Mouse (Mus musculus) heart, postnatal 14 days (tissue): ENCODE results near the gene Nucb2. TPM values are rescaled to one million over a fixed set of nuclear protein-coding genes. Genes with fewer than 3 reads are reported as not detected.

ENCODE experiments used
- DNase-seq, 2 experiments: peaks; one replicate each; pipeline ENCODE4 v3.0.0; 2021 to 2022
- intact Hi-C: fragments of 180-260 bp; cut with DNase I; formaldehyde crosslinking; loops from one replicate; pipeline ENCODE4 v1.15.1; 2025
- long read RNA-seq, 2 experiments: library from polyadenylated mRNA; stranded (forward); transcript quantifications; one replicate each; pipeline ENCODE4 v2.0.0; 2021
- total RNA-seq, 2 experiments: library from RNA; stranded (reverse); gene quantifications; 2 replicates each; pipeline ENCODE4 v1.2.3; 2021

The Nucb2 gene
- total RNA-seq = 10 to 100 TPM in 1 of 2 experiments, 1 to 10 TPM in 1; 8.7 to 10.8 TPM
- long read RNA-seq, experiment 1, transcript Nucb2-201 (14 exons, 1,685 nt) = major isoform, 13 of 15 reads
- long read RNA-seq, experiment 1, partial matches to known transcripts = 0 of 15 reads
- long read RNA-seq, experiment 1, other reads (novel, unspliced or antisense) = 2 of 15 reads
- long read RNA-seq, experiment 2, transcript Nucb2-201 (14 exons, 1,685 nt) = major isoform, 10 of 15 reads
- long read RNA-seq, experiment 2, partial matches to known transcripts = 0 of 15 reads
- long read RNA-seq, experiment 2, other reads (novel, unspliced or antisense) = 3 of 15 reads

GRCm38 (mm10) chr7:116503879-116504817 is at the start of gene Nucb2:
Gene Nucb2 (plus strand): TSS chr7:116504369.
- peak; percentile 97 to 98 for DNase-seq
- intact Hi-C loops = loop anchor here (5.0 kb wide), 1 partner anchor 42 kb away; no protein-coding TSS in a partner anchor

- DNase-seq = no peak
- intact Hi-C loops = loop anchor here (5.0 kb wide), 1 partner anchor 55 kb away; no protein-coding TSS in a partner anchor
Observed at GRCm38 (mm10) chr7:116456964-116457363, 47.2 kb upstream of the Nucb2 start.

DNA sequence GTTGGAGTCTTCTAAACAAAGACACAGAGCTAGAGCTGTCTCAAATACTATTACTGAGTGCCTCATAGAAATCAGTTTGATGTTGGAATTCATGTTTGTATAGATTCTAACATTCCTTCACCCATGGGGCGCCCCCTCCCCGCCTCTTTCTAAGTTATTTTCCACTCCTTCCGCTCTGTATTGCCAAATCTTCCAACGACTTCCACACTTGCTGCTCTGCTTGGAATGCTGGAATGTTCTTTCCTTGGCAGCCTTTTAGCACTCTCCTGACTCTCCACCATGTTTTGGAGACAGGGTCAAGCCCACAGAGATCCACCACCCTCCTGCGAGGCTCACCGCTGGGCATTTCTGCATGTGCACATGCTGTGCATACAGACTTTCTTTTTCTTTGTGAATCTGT is 46.8 kb upstream of the Nucb2 start:
- intact Hi-C loops = loop anchor here (5.0 kb wide), 1 partner anchor 55 kb away; no protein-coding TSS in a partner anchor
- no peak for DNase-seq

- intact Hi-C loops = loop anchor here (2.0 to 5.0 kb wide), 2 partner anchors 53 to 150 kb away; no protein-coding TSS in a partner anchor
- DNase-seq = no peak
Observed at GRCm38 (mm10) chr7:116458985-116459441, 45.2 kb upstream of the Nucb2 start.

DNA sequence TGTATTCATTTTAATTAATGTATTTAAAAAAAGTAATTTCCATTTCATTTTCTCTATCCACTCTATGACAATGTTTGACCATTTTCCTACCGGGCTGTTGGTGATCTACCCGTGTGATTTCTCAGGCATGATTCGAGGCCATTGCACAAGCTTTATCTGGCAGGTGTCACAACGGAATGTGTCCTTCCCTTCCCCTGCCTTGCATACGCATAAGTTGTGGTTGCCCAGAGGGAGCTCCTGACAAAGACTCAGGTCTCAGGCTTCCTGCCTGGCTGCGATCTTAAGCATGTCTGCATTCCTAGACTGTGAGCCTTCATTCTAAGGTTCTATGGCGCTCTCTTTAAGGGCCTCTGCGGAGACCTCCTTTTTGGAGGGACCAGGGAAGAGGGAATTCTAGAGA is 42.1 kb upstream of the Nucb2 start:
- no peak for DNase-seq

GRCm38 (mm10) chr7:116475836-116476235 is 28.3 kb upstream of the Nucb2 start:
- no peak for DNase-seq
- intact Hi-C loops = no loop called here

More for the DNA sequence above, 42.1 kb upstream of the Nucb2 start:
- intact Hi-C loops = loop anchor here (5.0 kb wide), 1 partner anchor 40 kb away; the partner anchor contains the start of gene Nucb2

DNA sequence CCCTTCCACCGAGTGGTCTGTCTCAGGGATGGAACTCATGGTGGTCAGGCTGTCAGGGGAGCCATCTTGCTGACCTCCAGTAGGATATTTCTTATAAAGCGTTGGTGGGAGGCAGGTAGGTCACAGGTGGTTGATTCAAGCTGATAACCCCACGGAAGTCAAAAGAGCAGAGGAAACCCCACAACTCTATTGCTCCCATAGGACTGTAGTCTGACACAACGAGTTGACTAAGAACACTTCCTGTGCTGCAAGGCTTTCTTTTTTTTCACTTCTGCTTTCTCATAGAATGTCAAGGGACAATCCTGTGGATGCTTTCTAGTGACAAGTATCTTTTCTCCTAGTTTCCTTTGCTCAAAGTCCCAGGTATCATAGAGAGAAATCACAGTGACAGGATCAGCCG is 27.9 kb upstream of the Nucb2 start:
- intact Hi-C loops = no loop called here
- DNase-seq = no peak

DNA sequence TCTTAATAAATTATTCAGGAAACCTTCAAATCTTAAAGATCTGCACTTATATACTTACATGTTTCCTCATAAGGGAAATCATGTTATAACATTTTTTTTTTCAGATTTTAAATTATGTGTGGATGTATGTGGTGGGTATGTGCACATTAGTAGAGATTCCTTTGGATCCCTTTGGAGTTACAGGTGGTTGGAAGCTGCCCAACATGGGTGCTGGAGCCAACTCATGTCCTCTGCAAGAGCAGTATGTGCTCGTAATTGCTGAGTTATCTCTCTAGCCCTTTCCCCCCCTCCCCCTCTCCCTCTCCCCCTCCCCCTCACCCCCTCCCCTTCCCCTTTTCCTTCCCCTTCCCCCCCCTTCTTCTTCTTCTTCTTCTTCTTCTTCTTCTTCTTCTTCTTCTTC is 21.1 kb upstream of the Nucb2 start:
- intact Hi-C loops = no loop called here
- no peak for DNase-seq

DNA sequence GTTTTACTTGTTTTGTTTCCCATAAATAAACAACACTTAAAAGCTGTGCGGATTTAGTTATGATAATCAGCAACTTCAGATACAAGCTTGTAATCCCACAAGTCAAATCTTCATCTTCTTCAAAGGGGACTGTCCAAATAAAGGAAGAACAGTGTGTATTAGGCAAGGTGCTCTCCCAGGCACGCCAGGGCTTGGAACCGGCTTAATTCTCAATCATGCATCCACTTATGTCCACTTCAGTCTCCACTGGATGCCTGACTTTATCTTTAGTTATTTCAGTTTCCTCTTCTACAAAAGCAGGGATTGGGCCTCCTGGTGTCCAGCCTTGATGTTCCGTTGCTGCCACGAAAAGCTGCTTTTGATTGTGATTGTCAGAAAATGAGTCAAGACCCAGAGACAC is 20.4 kb upstream of the Nucb2 start:
- no peak for DNase-seq
- intact Hi-C loops = no loop called here

DNA sequence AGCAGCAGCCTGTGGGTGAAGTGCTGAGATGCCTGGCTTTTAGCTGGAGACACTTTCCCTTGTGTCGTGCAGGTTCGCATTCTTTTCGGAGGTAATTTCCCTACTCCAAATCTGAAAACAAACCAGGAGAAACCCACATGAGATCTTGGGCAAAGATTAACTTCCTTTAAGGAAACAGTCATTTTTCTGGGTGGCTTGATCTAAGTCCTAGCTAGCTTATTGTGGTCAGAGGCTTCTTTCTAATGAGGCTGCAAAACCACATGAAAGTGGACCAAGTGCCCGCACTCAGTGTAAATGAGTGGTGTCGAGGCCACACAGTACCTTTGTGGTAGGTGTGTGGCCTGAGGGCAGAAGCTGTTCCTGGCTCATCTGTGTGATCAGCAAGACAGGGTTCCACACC is 20.0 kb upstream of the Nucb2 start:
- DNase-seq = no peak
- intact Hi-C loops = no loop called here

- intact Hi-C loops = no loop called here
- no peak for DNase-seq
Observed at GRCm38 (mm10) chr7:116485062-116485601, 19.0 kb upstream of the Nucb2 start.

DNA sequence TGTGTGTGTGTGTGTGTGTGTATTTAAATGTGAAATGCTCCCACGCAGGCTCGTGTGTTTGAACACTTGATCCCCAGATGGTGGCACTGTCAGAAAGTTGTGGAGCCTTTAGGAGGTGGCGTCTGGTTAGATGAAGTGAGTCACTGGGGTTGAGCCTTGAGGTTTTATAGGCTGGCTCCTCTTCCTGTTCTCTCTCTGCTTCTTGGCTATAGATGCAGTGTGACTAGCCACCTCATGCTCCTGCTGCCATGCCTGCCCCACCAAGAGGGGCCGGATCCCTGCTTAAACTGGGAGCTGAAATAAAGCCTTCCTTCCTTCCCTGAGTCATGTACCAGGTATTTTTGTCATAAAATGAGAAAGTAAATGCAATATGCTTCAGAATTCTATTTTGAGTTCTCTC is 13.1 kb upstream of the Nucb2 start:
- DNase-seq = no peak
- intact Hi-C loops = no loop called here

DNA sequence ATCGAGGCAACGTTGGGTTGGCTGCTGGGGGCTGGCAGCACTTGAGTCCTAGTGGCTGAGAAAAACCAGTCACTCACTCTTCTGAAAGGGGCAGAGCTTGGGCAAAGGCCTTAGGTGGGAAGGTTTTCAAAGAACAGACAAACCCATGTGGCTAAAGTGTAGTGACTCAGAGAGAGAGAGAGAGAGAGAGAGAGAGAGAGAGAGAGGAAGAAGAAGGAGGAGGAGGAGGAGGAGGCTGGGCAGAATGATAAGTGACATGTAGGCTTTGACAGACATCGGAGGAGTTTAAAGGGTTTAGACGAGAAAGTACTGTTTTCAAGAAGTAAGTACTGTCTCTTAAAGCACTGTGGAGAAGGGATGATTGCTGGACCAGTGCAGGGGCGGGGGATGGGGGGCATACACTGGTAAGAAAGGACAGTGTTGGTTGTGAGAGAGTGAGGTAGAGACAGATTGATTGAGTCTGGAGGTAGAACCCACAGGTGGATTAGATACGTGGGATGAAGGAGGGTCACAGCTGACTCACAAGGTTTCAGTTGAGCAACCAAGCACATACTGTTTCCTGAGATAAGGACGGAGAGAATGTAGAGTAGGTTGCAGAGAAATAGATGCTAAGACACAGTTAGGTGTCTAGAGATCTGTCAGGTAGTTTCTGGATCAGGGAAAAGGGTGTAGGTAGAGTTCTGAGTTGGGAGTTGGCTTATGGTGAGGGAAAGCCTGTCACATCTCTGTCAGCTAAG is 10.7 kb upstream of the Nucb2 start:
- intact Hi-C loops = no loop called here
- no peak for DNase-seq

- intact Hi-C loops = no loop called here
- no peak for DNase-seq
Observed at GRCm38 (mm10) chr7:116494618-116495017, 9.6 kb upstream of the Nucb2 start.

- no peak for DNase-seq
- intact Hi-C loops = no loop called here
Observed at GRCm38 (mm10) chr7:116496760-116497159, 7.4 kb upstream of the Nucb2 start.

DNA sequence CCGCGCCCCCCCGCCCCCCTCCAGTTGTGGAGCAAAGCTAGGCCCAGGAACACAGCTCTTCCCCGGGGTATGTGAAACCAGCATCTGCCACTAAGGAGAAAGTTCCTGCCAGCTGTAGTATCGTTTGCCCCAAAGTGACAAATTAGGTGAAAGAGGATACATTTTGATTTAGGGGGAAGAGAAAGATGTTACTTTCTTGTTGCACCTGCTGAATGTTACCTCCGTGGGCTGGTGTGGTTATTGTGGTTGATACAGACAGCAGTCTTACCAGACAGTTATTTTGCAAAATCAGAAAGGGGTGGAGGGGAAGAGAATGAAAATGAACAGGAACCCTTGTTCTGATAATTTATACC is 625 bp downstream of the Nucb2 start:
- no peak for DNase-seq
- intact Hi-C loops = loop anchor here (5.0 kb wide), 1 partner anchor 42 kb away; no protein-coding TSS in a partner anchor

GRCm38 (mm10) chr7:116514030-116514429 is 9.9 kb downstream of the Nucb2 start:
- DNase-seq = peak in 1 of 2 experiments; percentile 4
- intact Hi-C loops = loop anchor here (5.0 kb wide), 1 partner anchor 57 kb away; no protein-coding TSS in a partner anchor

- intact Hi-C loops = loop anchor here (5.0 kb wide), 1 partner anchor 57 kb away; no protein-coding TSS in a partner anchor
- no peak for DNase-seq
Observed at GRCm38 (mm10) chr7:116514546-116514945, 10.4 kb downstream of the Nucb2 start.

GRCm38 (mm10) chr7:116515059-116515458 is 10.9 kb downstream of the Nucb2 start:
- no peak for DNase-seq
- intact Hi-C loops = no loop called here
